Mouse (Mus musculus) megakaryocyte-erythroid progenitor cell, adult 5 weeks (primary cell): Measurements from ENCODE around the gene Selenoi. TPM values are rescaled to one million over a fixed set of nuclear protein-coding genes. Genes with fewer than 3 reads are reported as not detected.

ENCODE experiments used
- polyA plus RNA-seq: library from polyadenylated mRNA; stranded (reverse); fragments of >175 nt; gene quantifications from 2 replicates; pipeline ENCODE4 v1.2.3, GENCODE M21; 2012

The Selenoi gene
- polyA plus RNA-seq, result 0.73 and 1.8 TPM in 2 replicates

GRCm38 (mm10) chr5:30232271-30232971 lies at the start of gene Selenoi:
Gene Selenoi, plus strand, starts transcription at chr5:30232581.

GRCm38 (mm10) chr5:30205493-30205892 lies 26.9 kb upstream of the Selenoi start, which contains the start of gene Adgrf3:
Gene Adgrf3, minus strand, starts transcription at chr5:30205722.

DNA sequence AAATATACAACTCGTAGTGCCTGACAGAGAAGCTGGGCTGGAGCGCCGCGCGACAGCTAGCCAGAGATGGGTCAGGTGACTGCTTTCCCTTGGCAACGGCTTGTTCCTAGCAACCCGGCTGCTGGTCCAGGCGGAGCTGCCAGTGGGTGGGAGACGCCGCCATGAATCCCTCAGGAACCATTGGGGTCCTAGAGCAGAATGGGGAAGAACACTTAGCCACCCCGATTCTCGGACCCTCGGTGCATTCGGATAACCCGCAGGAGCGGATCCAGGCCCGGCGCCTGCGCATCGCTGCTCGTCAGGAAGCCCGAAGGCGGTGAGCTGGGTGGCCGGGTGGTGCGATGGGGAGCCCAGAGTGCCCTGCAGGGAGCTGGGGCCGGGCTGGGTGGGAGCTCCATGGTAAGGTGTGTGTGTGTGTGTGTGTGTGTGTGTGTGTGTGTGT lies 48.9 kb downstream of the Selenoi start, which contains the start of gene Drc1:
Drc1 (plus strand) TSS at position 98 of the 442 bp plus-strand sequence.

Other genes starting within 250 kb of the Selenoi start
- gene Il6, start 219.5 kb upstream of the Selenoi start, polyA plus RNA-seq, result 0.17 TPM in 1 of 2 replicates, not detected in the other
- 19.0 and 26.2 TPM in 2 replicates for gene Tyms, start 159.0 kb upstream of the Selenoi start, polyA plus RNA-seq
- gene Garem2, start 127.4 kb upstream of the Selenoi start, polyA plus RNA-seq, result 0.02 and 0.15 TPM in 2 replicates
- not detected in 2 replicates for gene 3110082J24Rik, start 126.5 kb upstream of the Selenoi start, polyA plus RNA-seq
- gene Hadha, start 77.4 kb upstream of the Selenoi start, polyA plus RNA-seq, result 36.5 and 39.9 TPM in 2 replicates
- 33.1 and 37.9 TPM in 2 replicates for gene Hadhb, start 77.3 kb upstream of the Selenoi start, polyA plus RNA-seq
- gene Adgrf3, start 26.9 kb upstream of the Selenoi start, polyA plus RNA-seq, result 0.03 and 0.11 TPM in 2 replicates
- 0.03 TPM in 1 of 2 replicates, not detected in the other for gene Drc1, start 48.8 kb downstream of the Selenoi start, polyA plus RNA-seq
- 0.01 and 0.11 TPM in 2 replicates for gene Otof, start 229.4 kb downstream of the Selenoi start, polyA plus RNA-seq
- gene 1700001C02Rik, start 233.5 kb downstream of the Selenoi start, polyA plus RNA-seq, result not detected in 2 replicates